Mouse (Mus musculus) adrenal gland, postnatal 36 days (tissue): ENCODE results near the gene Man1b1. TPM values are rescaled to one million over a fixed set of nuclear protein-coding genes. Genes with fewer than 3 reads are reported as not detected.
A peak's percentile ranks its signal among the peaks of the same experiment; 100 is the strongest.

Source experiments
- DNase-seq, 2 experiments: peaks; one replicate each; pipeline ENCODE4 v3.0.0; 2021; ENCODE audit warnings: mixed read lengths in 1 of 2
- long read RNA-seq, 2 experiments: library from polyadenylated mRNA; stranded (forward); transcript quantifications; one replicate each; pipeline ENCODE4 v2.0.0; 2021; ENCODE audit warnings: borderline sequencing depth in 2 of 2
- total RNA-seq, 2 experiments: library from RNA; stranded (reverse); gene quantifications; 2 replicates each; pipeline ENCODE4 v1.2.3; 2021

The Man1b1 gene
- total RNA-seq, result 10 to 100 TPM; 53.1 to 59.2 TPM
- long read RNA-seq, experiment 1, transcript Man1b1-201 (13 exons, 3,755 nt), result major isoform, 17 of 31 reads
- long read RNA-seq, experiment 1, partial matches to known transcripts, result 12 of 31 reads
- long read RNA-seq, experiment 1, other reads (novel, unspliced or antisense), result 2 of 31 reads
- long read RNA-seq, experiment 2, transcript Man1b1-201 (13 exons, 3,755 nt), result major isoform, 11 of 17 reads
- long read RNA-seq, experiment 2, partial matches to known transcripts, result 2 of 17 reads
- long read RNA-seq, experiment 2, other reads (novel, unspliced or antisense), result 4 of 17 reads

DNA sequence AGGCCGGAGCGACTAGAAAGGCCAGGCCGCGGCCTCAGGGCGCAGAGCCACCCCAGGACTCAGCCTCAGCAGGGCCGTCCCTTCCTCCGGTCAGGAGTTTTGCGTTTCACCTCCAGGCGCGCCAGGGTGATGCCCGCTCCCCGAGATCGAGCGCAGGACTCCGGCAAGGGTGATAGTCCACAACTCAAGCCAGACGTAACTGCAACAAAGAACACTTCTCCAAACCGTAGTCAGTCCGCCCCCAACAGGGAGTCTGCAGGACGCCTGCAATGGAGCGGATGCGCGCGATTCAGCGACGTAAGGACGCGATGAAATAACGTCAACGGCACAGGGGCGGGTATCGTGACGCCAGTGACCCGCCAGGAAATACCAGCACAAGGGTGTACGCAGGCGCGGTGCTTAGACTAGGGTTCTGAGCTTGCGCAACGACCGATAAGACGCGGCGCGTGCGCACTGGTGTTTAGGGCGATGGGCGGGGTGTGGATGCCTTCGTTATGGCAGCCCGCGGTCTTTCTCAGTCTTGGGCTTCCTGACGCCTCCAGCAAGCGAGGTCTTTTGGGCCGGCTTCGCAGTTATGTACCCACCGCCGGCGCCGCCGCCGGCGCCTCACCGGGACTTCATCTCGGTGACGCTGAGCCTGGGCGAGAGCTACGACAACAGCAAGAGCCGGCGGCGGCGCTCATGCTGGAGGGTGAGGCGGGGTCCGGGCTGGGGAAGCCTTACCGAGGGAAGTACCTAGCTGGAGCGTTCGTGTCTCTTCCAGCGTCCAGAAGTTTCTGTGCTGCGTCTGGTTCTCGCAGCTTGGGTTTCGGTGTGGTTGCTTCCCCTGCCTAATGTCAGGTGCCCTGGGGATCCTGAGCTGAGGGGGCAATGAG, at the start of gene Man1b1:
TSS of gene Man1b1 (plus strand) at position 53 of the 875 bp plus-strand sequence.
- peak; percentile 99 to 100 for DNase-seq

DNA sequence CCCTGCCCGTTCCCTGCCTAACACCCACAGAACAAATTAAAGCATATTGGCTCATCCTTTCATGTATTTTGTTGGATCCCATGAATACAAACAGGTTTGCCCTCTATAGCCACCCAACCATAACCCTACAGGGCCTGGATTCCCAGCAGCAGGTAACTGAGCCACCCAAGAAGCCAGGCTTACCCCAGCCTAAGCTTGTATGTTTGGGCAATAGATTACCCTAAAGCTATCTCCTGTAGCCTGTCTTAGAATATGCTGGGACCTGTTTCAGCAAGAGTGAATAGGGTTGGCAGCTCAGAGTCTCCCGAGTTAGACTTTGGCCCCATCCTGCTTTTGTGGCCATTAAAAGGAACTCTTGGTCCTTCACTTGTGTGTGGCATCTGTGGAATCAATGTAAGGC, 46.6 kb upstream of the Man1b1 start:
- no peak for DNase-seq

DNA sequence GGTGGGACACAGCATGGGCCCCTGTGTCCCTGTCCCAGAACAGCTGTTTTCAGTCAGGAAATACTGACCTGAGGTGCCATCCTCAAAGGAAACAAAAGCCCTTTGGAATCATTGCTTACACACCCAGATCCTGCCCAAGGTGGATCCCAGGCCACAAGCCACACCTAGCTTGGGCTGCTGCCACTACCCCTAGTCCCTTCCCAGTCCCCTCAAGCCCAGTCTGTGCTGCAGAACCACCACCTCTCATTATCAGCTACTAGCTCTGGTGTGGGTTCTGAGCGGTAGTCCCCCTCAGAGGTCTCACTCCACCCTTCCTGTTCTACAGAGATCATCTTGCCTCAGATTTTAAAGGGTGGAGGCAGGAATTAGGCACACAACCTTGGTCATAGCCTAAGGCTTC, 45.8 kb upstream of the Man1b1 start:
- DNase-seq, result no peak

DNA sequence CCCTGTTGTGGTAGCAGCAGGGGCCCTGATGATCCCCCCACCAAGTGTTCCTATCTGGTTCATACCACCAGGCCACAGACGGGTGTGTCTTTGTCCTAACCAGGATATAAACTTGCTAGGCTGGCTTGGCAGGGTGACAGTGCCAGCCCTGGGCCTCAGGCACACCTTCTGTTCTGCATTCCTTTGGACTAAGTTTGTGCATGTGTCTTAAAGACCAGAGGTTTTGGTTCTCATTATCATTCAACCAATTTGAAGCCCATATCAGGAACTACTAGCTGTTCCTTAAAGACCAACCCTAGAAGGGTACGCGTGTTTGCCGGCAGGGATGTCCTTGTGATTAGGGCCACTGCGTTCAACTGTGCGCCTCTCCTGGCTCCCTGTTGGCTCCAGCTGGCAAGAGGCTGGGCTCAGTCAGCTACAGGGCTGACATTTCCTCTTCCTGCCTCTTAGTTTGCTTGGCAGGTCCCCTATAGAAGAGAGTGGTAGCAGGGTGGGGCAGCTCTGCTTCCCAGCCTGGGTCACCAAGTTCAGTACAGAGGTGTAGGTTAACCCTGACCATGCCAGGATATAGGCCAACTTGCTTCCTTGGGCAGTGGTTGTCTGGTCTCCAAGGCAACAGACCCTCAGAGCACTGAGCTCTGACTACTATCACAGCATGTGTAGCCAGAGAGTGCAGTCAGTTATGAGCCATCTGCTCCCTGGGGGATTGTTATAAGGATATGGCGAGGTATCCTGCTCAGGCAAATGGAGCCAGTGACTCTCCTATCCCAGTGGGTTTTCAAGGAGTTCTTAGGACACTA, 45.1 kb upstream of the Man1b1 start:
- DNase-seq, result no peak

DNA sequence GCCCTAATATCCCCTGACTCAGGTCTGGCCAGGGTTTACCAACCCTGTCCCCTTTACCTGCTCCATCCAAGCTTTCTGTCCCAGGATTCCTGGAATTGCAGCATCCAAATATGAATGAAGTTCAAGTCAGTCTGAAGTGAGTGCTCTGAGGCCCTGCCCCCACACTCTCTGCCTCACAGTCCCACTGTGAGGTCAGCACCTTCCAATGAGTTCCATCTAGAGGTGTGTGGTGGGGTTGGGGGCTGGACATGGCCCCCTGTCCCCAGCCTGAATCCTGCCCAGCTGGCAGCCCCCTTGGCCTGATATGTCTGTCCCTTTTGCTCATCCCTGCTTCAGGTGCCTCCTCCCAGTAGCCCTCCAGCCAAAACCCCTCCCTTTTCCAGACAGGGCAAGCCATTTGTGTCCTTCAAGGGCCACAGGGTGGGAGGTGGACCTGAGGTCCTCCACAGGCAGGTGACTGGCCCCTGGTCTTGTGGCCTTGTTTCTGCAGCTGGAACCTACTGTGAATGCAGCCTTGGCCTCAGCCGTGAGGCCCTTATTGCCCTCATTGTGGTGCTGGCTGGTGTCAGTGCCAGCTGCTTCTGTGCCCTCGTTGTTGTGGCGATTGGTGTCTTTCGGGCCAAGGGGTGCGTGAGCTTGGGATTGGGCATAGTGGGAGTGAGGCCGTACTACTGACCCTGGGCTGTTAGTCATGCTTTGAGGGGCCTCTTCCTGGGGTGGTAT, 44.0 kb upstream of the Man1b1 start, which contains the start of gene Tmem210:
TSS of gene Tmem210 (plus strand) at position 219 of the 723 bp plus-strand sequence.
- DNase-seq, result no peak

DNA sequence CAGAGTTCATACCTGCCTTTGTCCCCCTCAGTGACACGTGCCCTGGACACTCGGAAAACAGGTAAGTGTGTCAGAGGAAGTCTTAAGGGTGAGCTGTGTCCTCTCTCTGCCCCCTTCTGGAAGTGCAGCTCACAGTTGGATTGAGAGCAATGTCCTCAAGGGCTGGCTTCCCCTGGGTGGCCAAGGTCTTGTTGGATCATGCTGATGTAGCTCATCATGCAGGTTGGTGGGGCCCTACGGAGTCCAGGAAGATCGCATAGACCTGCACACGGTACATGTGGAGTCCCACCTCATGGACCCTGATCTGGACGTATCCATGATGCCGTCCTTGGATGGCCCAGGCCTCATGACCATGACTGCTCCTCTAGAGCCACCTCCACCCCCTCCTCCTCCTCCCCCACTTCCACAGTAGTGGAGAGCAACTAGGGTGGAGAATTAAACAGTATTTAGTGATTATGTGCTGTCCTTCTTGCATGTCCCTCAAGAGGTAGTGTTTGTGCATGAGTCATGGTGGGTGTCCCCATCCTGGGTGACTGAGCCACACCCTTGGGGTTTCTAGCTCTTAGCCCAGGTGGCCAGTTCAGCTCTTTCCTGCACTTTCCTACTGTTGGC, 43.3 kb upstream of the Man1b1 start:
- DNase-seq, result no peak

DNA sequence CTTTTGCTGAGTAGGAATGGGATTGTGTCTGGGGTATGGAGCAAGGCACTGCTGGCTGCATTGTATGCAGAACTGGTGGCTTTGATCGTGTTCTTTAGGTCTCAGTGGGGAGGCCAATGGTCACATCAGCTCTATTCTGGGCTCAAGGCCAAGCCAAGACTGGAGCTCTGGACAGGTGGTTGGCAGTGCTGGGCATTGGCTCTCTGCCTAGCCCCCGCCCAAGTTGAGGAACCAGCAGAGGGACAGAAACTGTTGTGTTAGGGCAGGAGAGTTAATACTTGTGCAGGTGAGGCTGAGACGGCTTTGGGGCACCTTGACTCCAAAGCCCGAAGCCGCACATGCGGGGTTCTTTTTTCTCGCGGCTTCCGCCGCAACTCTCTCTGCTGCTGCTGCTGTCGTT, 42.5 kb upstream of the Man1b1 start, which contains the start of gene Lrrc26:
TSS of gene Lrrc26 (plus strand) at position 265 of the 400 bp plus-strand sequence.
- DNase-seq, result peak in 1 of 2 experiments; percentile 37

DNA sequence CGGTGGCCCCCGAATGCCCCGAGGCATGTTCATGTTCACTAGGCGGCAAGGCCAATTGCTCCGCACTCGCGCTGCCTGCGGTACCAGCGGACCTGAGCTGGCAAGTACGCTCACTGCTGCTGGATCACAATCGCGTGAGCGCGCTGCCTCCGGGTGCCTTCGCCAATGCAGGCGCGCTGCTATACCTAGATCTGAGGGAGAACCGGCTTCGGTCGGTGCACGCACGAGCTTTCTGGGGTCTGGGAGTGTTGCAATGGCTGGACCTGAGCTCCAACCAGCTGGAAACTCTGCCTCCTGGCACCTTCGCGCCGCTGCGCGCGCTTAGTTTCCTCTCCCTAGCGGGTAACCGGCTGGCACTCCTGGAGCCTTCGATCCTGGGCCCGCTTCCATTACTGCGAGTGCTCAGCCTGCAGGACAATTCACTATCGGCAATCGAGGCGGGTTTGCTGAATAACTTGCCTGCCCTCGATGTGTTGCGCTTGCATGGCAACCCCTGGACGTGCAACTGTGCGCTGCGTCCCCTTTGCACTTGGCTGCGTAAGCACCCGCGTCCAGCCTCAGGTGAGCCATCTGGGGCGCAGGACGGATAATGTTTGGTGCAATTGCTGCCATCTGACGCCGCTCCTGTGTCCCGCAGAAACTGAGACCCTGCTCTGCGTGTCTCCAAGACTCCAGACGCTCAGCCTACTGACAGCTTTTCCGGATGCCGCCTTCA, 41.9 kb upstream of the Man1b1 start:
- peak; percentile 33 to 44 for DNase-seq

DNA sequence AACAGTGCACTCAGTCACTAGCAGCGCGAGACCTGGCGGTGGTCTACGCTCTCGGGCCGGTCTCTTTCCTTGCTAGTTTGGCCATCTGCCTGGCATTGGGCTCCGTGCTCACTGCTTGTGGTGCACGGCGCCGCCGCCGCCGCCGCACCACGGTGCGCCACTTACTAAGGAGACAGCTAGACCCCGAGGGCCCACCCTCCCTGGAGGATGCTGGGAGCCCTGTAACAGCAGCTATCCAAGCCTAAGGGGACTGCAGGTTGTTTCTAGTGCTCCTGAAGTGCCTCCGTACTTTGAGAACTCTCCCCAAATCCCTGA, 41.4 kb upstream of the Man1b1 start:
- DNase-seq, result no peak

DNA sequence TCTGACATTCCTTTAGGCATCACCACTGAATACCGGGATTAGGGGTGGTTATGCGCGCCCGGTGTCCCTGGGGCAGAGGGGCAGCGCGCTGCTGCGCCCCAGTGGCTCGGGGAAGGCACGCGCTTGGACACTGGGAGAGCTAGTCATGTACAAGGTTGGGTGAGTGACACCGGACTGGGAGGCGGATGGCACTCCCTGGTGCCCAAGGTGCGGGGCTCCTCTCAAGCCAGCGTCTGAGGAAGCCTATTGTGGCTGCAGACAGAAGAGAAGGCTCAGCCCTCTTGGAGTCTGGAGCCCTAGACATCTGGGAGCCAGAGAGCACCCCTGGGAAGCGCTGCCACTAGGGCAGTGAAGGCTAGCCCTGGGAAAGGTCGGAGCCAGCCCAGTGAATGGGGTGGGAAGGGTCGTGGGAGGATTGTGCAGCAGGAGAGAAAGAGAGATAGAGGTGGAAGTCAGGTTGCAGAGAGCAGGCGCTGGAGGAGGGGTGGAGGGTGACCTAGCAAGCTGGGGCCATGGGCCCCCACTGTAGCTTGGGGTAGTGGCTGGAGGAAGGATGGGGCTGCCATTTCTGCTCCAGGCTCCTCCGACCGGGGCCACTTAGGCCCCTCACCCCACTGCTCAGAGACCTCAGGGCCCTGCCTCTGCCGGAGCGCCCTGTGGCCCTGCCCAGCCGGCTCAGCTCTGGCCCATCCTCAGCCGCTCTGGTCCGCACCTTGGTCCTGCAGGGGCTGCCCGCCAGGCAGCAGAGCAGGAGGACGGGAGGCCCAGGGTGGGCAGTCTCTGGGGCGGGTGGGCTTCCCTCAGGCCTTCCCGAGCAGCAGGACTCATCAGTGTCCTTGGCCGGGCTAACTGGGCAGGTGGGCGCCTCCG, 40.7 kb upstream of the Man1b1 start:
- peak in 1 of 2 experiments; percentile 28 for DNase-seq

DNA sequence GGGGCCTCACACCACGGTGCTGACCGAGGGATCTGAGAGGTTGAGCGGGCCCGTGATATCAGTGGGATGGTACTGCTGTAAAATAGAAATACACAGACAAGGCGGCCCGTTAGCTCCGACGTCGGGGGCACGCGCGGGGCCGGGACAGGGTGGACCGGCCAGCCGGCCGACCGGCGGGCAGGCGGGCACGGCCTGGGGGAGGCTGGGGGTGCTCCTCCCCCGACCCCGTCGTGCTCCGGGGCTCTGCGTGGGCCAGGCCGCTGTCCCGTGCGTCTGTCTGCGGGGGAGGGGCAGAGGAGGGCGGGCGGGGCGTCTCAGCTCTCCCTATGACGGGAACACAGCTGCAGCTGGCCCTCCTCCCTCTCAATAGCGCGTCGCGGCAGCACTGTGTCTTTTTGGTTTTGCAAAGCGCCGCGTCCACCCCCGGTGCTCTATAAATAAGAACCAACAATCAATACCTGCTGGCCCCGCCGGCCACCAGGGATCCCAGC, 40.0 kb upstream of the Man1b1 start:
- peak in 1 of 2 experiments; percentile 38 for DNase-seq

DNA sequence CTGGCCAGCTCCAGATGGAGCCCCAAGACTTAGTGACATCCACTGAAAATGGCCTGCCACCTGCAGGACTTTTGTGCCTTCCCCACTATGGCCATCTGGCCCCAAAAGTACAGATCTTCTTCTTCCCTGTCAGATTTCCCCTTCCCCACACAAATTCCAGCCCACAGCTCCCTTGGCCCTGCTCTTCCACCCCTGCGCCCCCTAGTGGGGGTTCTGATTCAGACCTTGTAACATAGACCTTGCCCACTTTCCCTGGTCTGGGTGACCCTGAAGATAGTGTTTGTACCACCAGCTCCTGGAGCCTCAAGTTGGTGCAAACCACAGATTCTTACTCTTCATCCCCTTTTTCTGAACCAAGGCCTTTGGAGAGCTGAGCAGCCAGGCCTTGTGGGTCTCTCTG, 39.3 kb upstream of the Man1b1 start:
- peak; percentile 75 to 90 for DNase-seq

DNA sequence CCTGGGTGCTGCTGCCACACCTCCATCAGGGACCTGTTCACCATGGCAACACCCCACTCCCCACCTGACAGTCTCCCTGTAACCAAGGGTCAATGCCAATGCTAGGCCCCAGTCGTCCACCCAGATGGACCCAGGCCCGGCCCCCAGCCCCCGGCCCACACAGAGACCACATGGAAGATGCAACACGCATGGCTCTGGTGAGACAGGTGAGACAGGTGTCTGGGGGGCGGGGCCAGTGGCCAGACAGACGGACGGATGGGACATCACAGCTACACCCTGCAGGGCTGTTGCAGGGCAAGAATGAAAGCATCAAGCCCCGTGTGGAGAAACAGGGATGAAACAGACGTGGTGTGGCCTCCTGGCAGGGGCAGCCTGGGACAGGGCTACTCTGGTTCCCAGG, 38.4 kb upstream of the Man1b1 start:
- DNase-seq, result no peak

DNA sequence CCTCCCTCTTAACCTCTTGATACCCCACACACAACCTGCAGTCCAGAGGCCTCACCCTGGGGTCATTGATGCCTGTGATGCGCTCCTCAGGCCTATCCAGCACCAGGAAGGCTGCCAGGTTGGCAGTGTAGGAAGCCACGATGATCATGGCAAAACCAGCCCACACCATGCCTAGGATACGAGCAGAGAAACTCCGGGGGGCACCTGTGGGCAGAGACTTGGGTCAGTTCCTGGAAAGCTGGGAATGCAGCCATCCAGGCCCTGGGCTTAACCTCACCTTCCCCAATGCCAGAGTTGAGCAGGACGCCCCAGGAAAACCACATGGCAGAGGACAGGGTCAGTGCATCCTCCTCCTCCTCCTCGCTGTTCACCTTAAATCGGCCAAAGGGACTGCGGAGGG, 35.0 kb upstream of the Man1b1 start:
- DNase-seq, result no peak

DNA sequence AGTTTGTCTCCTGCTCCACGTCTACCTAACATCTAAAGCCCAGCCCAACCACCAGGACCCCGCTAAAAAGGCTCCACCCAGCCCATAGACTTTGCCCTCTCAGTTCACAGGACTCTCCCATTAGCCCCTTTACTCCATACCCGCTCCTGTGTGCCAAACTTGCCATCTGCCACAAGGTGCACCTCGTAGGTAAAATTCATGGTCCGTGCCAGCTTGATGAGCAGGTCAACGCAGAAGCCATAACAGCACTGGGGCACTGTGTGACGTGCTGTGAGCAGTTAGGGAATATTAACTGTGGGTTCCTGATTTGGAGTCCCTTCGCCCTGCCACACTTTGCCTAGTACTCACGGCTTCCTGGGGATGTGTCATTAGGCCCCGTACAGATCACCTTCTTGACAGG, 34.1 kb upstream of the Man1b1 start:
- DNase-seq, result no peak

DNA sequence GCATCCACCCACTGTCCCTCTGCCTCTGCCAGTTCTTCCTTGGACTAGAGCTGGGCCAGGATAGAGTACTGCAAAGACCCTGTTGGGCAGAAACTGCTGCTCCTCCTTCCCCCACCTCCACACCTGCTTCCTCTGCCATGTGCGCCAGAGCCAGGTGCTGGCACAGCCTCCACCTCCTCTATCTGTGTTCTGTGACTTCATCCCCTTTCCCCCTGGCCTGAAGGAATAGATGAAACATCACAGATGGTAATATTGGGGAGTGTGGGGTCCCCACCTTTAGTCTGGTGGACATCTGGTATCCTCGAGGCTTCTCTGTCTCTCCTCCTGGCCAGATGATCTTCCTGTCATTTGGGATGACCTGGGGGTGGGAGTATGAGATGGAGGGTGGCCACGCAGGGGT, 28.7 kb upstream of the Man1b1 start:
- DNase-seq, result no peak

DNA sequence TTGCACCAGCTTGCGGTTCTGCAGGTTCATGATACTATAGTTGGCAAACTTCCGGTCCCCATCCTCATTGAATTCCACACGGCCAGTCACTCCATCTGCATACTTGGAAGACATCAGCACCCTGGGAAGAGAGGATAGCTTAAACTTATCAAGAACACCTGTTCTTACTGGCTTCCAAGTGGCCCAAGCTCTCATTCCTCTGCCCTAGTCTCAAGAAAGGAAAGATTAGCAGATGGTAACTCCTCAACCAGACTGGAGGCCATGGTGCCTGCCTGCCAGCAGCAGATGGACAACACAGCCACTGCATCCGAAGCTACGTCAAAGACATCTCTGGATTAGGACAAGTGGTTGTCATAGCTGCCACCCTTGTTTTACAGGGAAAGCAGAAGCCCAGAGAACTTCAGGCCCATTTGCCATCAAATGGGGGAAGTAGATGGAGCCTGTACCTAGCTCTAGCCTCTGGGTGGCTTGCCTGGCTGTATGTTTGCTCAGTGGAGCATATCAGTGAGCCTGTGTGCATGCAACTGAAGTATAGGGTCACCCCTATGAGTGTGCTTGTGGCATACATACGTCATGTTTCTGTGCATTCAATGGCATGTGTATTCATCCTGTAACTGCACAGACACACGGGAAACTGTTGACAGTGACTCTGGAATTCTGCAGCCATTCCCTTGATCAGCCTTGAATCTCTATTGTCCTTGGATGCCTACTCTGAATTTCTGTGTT, 28.0 kb upstream of the Man1b1 start:
- no peak for DNase-seq

DNA sequence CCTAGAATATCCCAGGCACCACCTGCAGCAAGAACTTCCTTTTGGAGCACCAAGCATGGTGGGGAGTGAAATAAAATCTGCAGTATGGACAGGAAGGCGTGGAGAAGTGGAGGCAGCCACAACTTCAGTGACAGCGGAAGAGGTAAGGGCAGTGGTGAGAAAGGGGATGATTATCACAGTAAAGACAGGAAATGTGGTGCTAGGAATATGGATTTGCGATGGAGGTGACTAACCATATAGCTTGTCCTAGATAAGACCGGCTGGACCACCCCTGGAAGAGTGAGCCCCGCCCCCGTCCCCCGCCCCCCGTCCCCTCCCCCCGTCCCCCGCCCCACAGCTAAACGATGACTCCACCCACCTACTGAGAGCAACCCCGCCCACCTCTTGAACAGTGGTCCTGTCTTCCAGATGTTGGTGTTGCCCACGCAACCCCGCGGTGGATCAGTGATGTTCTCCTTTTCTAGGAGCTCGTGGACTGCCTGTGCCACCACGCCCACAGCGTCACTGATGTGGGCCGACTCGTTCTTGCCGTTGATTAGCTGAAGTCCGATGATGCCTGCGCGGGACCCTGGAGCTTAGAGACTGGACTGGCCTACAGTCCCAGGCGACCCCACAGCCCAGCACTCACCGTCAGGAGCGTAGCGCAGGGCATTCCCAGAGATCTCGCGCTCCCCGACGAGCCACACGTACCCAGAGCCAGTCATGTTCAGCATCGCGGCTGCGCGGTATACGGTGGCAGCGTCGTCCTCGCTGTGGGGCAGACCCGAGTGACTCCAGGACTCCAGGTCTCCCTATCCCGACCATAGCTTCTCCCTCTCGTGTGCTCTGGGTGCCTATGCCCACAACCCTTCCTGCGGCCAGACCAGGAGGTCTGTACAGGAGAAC, 27.2 kb upstream of the Man1b1 start:
- peak; percentile 48 to 55 for DNase-seq
